Mouse (Mus musculus) regulatory T cell (primary cell): ENCODE measurements around the gene Tial1.

Experiments used
- in situ Hi-C: fragments of 300-600 bp; cut with MboI, MseI; formaldehyde crosslinking; loops from one replicate; pipeline ENCODE4 v1.15.1; 2025; ENCODE audit warnings: high pct_unique_total_duplicates

The Tial1 gene

DNA sequence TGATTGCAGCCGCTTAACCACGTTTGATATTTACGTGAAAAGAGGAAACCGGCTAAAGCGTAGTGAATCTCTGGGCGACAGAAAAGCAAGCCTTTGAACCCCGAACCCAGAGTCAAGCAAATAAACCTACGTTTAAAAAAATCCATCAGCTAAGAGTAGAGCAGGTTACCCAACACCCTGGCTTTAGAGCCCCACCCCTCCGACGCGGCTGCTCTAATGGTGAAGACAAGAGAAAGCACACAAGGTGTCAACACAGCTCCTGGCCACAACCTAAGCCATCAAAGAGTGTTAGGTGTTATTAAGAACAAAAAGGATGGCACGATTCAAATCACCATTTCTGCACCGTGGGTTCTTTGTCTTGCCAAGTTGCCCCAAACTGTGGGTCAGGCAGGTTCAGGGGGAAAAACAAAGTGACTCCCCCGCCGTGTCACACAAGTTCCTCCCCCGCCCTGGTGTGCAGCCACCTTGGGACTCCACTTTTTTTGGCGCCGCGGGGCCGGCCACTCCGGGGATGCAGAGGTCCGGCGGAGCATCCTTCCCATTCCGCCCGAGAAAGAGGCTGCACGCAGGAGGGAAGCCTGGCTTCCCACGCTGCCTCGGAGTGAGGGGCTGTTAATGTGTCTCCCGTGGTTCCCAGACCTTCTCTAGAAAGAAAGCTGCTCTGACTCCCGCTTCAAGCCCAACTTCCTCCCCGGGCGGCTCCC lies 44.1 kb downstream of the Tial1 start:
- in situ Hi-C loops = no loop called here

DNA sequence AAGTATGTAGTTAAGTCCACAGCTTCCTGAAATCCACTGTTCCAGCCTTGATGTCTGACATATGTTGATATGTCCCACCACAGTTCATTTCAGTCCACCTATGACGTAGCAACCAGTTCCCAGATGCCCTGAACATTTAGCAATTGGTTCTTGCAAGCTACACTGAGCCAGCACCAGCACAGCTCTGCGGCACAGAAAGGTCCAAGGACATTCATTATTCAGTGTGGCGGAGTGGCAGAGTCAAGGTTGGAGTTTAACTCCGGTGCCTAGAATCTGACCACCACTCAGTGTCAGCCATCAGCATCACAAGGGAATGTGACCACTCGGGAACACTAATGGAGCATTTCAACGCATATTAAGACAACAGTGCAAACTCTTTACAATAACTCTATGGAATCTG lies 44.9 kb downstream of the Tial1 start:
- in situ Hi-C loops = no loop called here

DNA sequence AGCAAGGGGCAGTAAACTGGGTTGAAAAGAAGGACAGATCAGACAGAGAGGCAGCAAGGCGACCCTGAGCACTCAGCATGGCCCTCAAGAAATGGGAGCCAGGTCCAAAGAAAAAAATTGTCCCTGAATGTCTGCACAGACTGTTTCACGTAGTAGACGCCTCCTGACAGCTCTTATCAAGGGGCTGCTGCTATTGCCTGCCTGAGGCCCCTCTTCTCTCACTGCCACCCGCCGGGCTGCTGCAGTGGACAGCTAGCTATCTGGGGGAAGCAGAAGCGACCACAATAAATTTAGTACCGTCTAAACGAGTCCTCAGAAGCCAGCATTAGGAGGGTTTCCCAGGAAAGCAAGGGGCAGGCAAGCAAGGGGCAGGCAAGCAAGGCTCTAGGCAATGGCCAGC lies 47.1 kb downstream of the Tial1 start:
- in situ Hi-C loops = loop anchor here (5.0 kb wide), 1 partner anchor 37 kb away; no protein-coding TSS in a partner anchor

DNA sequence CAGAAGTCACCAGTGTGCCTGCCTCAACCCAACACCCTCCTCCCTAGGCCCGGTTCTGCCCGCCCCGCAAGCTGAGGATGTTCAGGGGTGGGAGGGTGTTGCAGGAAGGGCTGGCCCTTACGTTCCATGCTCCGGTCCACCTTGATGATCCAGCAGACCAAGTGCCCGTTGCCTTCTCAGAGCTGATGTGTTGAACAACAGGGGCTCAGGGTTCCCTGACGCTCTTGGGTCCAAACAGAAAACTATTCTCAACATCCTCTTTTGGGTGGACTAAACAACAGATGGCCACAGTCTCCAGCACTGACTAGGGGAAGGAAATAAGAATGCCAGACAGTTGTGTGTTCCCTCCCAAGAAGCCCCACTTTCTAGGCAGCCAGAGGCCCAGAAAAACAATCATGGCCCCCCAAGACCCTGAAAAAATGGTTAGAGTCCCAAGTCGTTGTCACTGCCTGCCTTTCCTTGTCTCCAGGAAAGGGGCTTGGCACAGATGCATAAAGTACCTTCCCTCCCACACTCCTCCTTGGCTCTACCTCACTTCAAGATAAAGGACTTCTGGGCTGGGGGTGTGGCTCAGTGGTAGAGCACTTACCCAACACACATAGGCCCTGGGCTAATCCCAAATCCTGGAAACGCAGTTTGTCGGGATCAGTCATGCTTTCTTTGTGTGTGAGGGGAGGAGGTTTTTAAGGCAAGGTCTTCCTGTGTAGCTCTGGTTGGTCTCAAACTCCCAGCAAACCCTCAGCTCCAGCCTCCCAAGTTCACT lies 49.3 kb downstream of the Tial1 start:
- in situ Hi-C loops = loop anchor here (5.0 kb wide), 1 partner anchor 35 kb away; no protein-coding TSS in a partner anchor

DNA sequence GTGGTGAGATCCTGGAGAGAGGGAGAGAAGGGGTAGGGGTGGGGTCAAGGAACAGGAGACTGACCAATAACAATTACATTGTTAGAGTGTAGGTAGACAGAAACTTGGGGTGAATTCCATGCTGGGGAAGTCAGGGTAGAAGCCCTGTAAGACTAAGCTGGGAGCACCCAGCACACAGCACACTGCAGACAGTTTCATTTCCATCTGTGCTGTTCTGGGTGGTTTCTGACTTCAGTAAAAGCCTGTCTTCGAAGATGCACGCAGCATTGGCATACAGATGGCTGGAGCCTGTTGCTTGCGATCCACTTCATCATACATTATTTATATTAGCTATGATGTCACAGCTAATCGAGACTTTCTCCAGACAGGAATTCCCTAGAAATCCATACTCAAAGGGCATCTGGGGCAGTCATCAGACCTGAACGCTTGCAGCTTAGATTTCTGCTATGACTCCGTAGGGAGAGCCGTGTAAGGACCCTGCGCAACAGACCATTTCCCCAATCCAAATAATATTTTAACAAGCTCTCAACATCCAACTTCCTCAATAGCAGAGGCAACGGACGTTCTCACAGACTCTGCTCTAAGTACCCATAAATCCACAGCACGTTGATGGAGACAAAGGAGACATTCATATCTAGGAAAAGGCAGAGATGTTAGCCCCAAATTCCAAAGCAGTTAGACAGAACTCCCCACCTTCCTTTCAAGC lies 50.7 kb downstream of the Tial1 start:
- in situ Hi-C loops = loop anchor here (5.0 kb wide), 1 partner anchor 34 kb away; no protein-coding TSS in a partner anchor

DNA sequence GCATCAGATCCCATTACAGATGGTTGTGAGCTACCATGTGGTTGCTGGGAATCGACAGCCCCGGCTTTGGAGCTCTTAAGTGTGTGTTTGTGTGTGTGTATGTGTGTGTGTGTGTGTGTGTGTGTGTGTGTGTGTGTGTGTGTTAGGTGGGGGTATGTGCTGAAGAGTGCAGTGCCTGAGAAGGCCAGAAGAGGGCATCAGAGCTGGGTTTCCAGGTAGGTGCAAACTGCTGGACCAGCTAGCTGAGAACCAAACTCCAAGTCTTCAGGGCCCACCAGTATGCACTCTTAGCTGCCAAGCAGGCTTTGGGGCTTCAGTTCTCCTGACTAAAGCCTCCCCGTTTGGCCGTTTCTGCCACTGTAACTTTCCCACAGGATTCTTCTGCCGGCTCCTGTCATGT lies 53.3 kb downstream of the Tial1 start:
- in situ Hi-C loops = no loop called here

DNA sequence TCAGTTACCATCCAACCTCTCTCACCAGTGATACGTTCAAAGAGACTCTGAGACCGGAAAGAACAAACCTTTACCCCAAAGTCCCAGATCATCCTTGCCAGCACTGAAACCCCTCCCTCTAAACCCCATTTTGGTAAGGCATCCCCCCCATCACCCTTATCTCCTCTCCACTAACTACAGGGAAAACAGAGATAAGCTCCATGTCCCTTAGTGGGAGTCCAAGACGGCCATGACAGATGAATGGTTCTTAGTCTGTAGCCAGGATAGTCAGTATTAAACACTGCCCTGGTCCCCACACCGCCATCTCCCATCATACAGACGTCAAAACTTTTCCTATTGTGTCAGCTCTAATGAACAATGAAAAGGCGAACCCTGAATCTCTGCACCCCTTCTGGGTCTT lies 57.5 kb downstream of the Tial1 start:
- in situ Hi-C loops = no loop called here

DNA sequence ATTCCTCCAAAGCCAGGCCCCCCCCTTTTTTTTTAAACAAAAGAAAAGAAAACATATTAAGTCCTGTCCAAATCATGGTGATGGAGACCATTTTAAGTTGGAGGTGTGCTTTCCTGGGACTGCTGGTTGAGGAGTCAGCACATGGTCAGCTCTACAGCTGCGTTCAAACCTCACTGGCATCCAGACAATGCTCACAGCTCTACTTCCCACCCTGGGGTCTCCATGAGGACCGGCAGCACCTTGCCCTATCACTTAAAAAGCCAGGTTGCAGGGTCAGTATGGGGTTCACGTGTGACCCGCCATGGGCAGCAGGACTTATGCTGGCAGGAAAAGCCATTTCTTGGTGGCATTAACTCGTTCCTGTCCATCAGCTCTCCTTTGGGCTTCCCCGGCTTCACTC lies 57.9 kb downstream of the Tial1 start:
- in situ Hi-C loops = no loop called here

DNA sequence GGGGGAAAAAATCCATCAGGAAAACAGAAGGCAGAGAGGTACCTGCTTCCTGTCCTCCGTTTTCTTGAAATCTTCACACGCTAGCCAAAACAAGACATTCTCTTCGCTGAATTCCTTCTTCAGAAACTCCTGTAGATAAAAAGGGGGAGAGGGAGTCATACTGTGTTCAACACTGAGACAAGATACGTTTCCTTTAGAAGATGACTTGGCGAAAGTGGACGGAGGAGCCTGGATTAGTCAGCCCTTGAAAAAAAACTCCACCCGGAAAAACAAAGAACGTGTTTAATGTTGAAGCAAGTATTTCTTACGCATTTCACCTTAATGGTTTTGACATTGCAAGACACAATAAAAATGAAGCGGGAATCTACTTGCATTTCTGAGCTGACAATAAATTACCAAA lies 58.4 kb downstream of the Tial1 start:
- in situ Hi-C loops = no loop called here

DNA sequence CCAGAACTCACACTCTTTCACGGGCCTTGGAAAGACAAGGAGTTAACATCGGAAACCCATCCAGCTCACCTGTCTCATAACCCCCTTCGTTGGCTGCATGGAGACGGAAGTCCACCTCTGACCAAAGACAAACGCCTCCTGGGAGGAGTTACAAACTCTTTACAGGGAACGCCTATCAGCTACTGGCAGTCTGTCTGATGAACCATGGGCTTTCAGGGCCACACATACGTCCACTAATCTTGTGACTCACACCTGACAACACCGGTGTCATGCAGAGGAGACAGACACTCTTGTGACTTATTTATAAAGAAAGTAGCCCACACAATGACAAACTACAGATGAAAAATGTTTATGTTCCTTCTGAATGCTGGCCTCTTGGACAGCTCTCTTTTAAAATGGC lies 58.9 kb downstream of the Tial1 start:
- in situ Hi-C loops = no loop called here

DNA sequence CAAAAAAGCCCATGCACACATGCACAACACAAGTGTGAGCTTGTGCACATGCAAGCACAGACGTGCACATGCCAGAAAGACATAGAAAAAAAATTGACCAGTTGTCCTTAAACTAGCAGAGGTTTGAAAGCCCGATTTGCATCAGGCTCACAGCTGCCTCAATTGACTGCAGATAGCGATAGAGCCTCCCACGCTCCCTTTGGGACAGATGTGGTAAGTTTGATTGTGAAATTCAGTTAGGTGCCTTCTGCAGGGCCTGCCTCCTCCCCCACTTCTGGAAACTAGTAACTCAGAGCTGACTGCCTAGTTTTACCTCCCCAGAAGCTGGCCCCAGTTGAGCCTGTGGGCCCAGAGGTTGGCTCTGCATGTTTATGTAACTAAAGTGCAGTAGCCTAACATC lies 62.9 kb downstream of the Tial1 start:
- in situ Hi-C loops = no loop called here

DNA sequence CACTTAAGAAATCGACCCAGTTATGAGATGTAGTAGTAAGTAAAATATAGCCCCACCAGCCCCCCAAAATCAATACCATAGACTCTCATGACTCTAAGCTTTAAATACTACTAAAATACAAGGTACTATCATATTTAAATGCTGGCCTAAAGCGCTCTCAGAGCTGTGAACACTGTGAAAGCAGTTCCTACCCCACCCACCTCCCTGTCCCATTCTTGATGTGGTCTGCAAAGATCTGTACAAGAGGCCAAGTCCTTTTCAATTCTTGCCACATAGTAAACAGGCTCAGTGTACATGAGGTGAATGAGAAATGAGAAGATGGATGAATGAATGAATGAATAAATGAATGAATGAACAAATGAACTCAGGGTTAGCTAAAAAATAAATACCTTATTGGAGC lies 64.5 kb downstream of the Tial1 start:
- in situ Hi-C loops = no loop called here

DNA sequence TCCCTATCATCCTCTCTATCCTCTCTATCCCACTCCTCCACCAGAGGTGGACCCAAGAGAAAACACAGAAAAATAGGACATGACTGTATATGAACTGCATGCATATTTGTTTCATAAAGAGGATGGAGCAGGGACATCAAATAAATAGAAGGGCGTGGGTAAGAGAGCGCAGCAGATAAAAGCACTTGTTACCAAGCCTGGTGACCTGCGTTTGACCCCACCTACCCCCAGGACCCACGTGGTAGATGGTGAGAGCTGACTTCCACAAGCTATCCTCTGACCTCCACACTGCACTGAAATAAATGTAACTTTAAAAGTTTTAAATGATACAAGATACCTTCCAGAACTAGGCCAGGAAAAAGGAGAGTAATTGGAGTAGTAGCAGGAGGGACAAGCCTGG lies 67.8 kb downstream of the Tial1 start:
- in situ Hi-C loops = no loop called here

DNA sequence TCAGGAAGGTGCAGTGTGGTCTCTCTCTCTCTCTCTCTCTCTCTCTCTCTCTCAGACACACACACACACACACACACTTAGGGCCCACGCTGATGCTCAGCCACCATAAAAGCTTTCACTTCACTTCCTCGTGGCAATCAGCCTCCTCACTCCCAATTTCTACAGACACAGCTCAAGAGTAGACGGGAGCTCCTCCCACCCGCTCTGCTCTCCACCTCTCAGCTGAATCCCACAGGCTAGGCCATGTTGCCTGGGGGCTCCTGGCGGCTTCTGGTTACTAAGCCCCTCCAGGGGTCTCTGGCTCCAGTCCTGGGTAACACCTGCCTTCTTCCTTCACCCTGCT lies 68.6 kb downstream of the Tial1 start:
- in situ Hi-C loops = no loop called here

DNA sequence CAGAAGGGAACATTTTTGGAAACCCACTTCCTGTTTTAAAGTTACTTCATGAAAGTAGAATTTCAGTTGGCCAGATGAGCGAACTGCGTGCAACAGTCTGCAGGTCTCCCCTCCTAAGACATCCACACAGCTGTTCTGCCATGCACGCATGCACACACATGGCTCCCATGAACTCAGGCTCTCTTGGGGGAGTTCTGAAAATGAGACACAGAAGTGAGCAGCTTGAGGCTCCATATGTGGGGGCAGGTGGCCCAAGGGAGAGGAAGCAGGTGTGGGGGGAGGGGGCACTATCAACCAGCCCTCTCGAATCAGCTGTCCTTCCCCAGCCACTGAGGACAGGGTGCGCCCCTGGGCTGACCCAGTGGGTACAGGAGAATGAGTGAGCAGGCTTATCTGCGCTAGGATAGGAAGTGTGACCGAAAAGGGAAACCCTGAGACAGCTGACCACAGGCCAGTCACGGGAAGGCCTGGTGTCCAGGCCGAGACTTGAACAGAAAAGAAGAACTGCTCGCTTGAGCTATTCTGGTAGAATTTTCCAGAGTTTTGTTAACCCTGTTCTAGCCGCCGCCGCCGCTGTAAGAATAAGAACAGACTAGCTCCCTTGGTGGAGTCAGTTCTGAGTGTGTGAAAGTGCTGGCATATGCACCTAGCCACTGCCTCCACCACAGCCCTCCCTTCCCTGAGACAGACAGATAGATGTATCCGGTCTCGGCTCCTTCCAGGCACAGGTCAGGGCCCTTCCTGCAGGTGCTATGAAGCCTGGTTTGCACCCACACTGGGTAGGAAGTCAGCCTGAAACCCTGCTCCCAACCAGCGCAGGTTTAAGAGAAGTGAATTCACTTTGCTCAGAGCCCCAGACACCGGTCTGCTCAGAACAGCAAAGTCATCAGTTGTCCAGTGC lies 69.2 kb downstream of the Tial1 start:
- in situ Hi-C loops = no loop called here

DNA sequence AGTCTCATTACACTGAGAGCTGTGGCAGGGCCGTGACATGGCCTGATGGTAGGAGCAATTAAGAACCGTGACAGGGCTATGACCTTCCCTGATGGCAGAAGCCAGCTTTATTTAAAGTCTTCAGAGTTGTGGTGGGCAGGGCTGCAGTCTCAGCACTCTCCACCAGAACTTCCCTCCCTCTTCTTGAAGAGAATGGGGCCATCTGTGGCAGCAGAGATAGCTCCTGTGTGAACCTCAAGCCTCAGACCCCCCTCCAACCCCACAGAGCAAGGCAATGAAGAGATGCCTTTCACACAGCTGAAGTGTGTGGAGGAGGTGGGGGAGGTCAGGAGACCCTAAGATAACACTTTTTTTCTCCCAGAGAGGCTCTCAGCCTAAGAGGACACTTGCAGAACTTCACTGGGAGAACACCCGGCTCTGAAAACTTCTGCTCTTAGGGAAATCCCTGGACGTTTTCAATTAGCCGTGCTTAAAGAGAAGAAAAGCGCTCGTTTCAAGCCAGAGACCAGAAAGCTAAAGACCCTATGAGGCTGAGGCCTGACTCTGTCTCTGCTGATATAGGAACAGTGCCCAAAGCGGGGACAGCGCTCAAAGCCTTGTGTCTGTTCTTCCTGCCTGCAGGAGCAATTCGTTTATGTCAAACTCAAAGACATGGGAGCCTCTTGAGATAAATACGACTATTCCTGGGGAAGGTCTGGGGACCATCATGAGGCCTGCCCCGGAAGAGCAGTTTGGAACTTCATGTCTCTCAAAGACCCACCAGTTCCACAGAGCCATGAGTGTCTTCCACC lies 70.1 kb downstream of the Tial1 start:
- in situ Hi-C loops = no loop called here
